Mouse (Mus musculus) lung, postnatal 0 days (tissue): ENCODE measurements around the gene Aspg.

Source experiments
- CTCF ChIP-seq: IDR thresholded peaks from 2 replicates; pipeline ENCODE4 v1.5.1; 2016; ENCODE audit warnings: antibody characterized with exemption, mild to moderate bottlenecking
- EP300 ChIP-seq: IDR thresholded peaks from 2 replicates; pipeline ENCODE4 v1.6.1; 2016; ENCODE audit warnings: antibody characterized with exemption, mild to moderate bottlenecking, control low read depth

DNA sequence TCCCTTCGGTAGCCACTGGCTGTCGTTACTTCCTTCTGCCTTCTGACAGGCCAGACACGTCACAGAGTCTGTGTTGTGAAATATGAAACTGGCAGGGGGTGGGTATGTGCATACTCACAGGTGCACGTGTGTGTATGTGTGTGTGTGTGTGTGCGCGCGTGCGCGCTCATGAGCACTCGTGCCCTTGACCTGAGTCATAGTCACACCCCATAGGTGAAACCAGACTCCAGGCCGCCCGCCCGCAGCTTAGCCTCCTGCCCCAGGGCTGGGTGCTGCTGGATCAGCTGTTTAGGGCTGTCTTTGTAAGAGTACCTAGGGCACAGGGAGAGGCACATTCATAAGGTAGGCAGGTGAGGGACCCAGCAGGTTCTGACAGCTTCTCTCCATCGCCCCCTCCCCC is 19.4 kb downstream of the Aspg start:
- TF ChIP-seq CTCF (no peak), EP300 (peak; percentile 88)
